Mouse (Mus musculus): ENCODE results near the gene Stx3. TPM values are rescaled to one million over a fixed set of nuclear protein-coding genes. Genes with fewer than 3 reads are reported as not detected.

Stx3 gene
- polyA plus RNA-seq, 1 experiment: 19.3 TPM

- no peak for DNase-seq (ENCODE audit: low spot score)
Measured at GRCm38 (mm10) chr19:11807822-11808221, 11.4 kb downstream of the Stx3 start.

- no peak for DNase-seq (ENCODE audit: low spot score)
Measured at GRCm38 (mm10) chr19:11807251-11807650, 12.0 kb downstream of the Stx3 start.

- DNase-seq (ENCODE audit: low spot score): no peak
Measured at GRCm38 (mm10) chr19:11804423-11804822, 14.8 kb downstream of the Stx3 start.

- no peak for DNase-seq (ENCODE audit: low spot score)
Measured at GRCm38 (mm10) chr19:11800531-11801315, 18.5 kb downstream of the Stx3 start.

GRCm38 (mm10) chr19:11794447-11794846 lies 24.8 kb downstream of the Stx3 start:
- DNase-seq (ENCODE audit: low spot score): no peak

GRCm38 (mm10) chr19:11793741-11794359 lies 25.4 kb downstream of the Stx3 start:
- no peak for DNase-seq (ENCODE audit: low spot score)

GRCm38 (mm10) chr19:11791825-11792224 lies 27.4 kb downstream of the Stx3 start:
- DNase-seq (ENCODE audit: low spot score): no peak

GRCm38 (mm10) chr19:11788876-11789275 lies 30.3 kb downstream of the Stx3 start:
- no peak for DNase-seq (ENCODE audit: low spot score)

GRCm38 (mm10) chr19:11787826-11788225 lies 31.4 kb downstream of the Stx3 start:
- no peak for DNase-seq (ENCODE audit: low spot score)

- no peak for DNase-seq (ENCODE audit: low spot score)
Measured at GRCm38 (mm10) chr19:11785409-11786154, 33.6 kb downstream of the Stx3 start.

GRCm38 (mm10) chr19:11777191-11777865 lies 41.9 kb downstream of the Stx3 start:
- DNase-seq (ENCODE audit: low spot score): no peak

GRCm38 (mm10) chr19:11770205-11770892 lies 48.9 kb downstream of the Stx3 start, which contains the start of gene Mrpl16:
Gene Mrpl16 (plus strand): TSS chr19:11770391.
- DNase-seq (ENCODE audit: low spot score): peak; percentile 59

GRCm38 (mm10) chr19:11769257-11769920 lies 49.8 kb downstream of the Stx3 start:
- no peak for DNase-seq (ENCODE audit: low spot score)

GRCm38 (mm10) chr19:11768163-11768562 lies 51.0 kb downstream of the Stx3 start:
- DNase-seq (ENCODE audit: low spot score): no peak

- no peak for DNase-seq (ENCODE audit: low spot score)
Measured at GRCm38 (mm10) chr19:11766413-11766812, 52.8 kb downstream of the Stx3 start.

- no peak for DNase-seq (ENCODE audit: low spot score)
Measured at GRCm38 (mm10) chr19:11765059-11765458, 54.1 kb downstream of the Stx3 start.

GRCm38 (mm10) chr19:11747298-11747697 lies 71.9 kb downstream of the Stx3 start, which contains the start of gene Gif:
Gene Gif (plus strand): TSS chr19:11747554.
- DNase-seq (ENCODE audit: low spot score): no peak

GRCm38 (mm10) chr19:11745680-11746079 lies 73.5 kb downstream of the Stx3 start:
- no peak for DNase-seq (ENCODE audit: low spot score)

- DNase-seq (ENCODE audit: low spot score): no peak
Measured at GRCm38 (mm10) chr19:11736455-11736854, 82.7 kb downstream of the Stx3 start.

GRCm38 (mm10) chr19:11730278-11730677 lies 88.9 kb downstream of the Stx3 start:
- no peak for DNase-seq (ENCODE audit: low spot score)

GRCm38 (mm10) chr19:11727304-11727703 lies 91.9 kb downstream of the Stx3 start:
- no peak for DNase-seq (ENCODE audit: low spot score)
